Mouse (Mus musculus) kidney, adult 18-20 months (tissue): ENCODE data around the gene Ces1b.

Experiments
- DNase-seq: peaks from one replicate; pipeline ENCODE4 v3.0.0; 2021

Gene Ces1b

GRCm38 (mm10) chr8:93079887-93080286 lies at the start of gene Ces1b:
TSS of gene Ces1b (minus strand) at chr8:93080017.
- no peak for DNase-seq

GRCm38 (mm10) chr8:93126476-93126875 lies 46.7 kb upstream of the Ces1b start:
- DNase-seq, result peak; percentile 4

DNA sequence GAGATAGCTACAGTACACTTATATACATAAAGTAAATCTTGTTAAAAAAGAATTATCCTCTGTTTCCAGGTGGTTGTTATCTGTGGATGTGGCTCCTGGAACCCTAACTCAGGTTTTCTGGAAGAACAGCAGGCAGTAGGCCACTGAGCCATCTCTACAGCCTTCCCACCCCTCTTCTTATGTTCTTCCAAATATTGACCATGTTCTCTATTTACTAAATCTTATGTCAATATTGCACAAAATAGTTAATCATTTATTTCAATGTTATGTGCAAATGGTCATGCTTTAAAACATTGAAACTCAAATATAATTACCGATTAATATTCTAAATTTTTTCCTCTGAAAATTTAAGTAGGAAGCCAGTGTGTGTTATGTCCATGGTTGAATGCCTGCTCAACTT lies 42.2 kb upstream of the Ces1b start:
- DNase-seq, result no peak

- DNase-seq, result peak; percentile 28
Measured at GRCm38 (mm10) chr8:93095376-93095775, 15.6 kb upstream of the Ces1b start.

DNA sequence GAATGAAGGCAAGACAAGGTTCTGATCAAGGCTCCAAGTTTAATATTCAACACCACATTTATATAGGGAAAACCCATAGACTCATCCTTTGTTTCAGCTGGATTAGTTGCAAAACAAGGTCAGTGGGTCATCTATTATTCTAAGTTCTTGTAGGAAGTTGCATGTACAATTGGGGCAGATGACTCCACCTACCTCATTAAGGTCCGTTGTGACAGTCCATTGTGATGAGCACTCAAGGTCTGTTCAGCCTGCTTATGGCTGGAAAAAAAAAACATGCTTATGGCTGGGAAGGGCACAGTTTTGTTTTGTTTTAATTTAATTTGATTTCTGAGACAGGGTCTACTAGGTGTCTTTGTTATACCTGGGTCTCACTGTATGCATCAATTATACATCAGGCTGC lies 11.5 kb upstream of the Ces1b start:
- DNase-seq, result no peak

- DNase-seq, result no peak
Measured at GRCm38 (mm10) chr8:93088686-93089122, 8.9 kb upstream of the Ces1b start.

GRCm38 (mm10) chr8:93088193-93088592 lies 8.4 kb upstream of the Ces1b start:
- no peak for DNase-seq

- DNase-seq, result peak; percentile 3
Measured at GRCm38 (mm10) chr8:93075251-93075650, 4.6 kb downstream of the Ces1b start.

GRCm38 (mm10) chr8:93063416-93064117 lies 16.2 kb downstream of the Ces1b start:
- DNase-seq, result no peak

DNA sequence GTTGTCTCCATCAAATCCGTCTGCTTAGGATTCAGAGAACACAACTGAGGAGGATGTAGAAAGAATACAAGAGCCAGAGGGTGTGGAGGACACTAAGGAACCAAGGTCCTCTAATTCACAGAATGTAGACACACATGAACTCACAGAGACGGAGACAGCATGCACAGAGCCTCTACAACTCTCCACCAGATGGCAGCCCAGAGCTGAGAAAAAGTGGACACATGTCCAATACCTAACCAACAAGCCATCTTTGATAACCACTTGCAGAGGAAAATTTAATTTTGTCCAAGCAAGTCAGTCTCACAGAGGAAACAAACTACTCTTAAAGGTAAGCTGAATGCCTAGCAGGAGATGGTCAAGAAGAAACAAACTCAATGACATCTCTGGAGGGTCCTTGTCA lies 20.6 kb downstream of the Ces1b start:
- DNase-seq, result peak; percentile 64

DNA sequence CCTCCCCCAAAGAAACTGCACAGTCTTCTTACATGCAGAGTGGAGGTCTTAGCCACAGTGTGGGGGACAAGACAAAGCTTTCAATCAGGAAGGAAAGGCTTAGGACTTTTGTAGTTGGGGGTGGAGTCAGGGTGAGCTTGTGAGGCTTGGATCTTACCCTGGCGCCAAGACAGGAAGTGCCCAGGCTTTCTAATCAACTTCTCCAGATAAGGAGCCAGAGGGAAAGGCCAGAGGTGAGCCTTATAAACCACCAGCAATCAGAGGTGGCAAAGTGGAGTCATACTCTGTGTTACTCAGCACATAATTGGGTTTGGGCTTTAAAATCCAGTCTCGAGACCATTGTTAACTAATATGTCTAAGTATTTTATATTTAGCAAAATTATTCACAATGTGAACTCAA lies 24.6 kb downstream of the Ces1b start:
- DNase-seq, result no peak

- DNase-seq, result no peak
Measured at GRCm38 (mm10) chr8:93048510-93049416, 31.1 kb downstream of the Ces1b start.

GRCm38 (mm10) chr8:93048092-93048491 lies 31.7 kb downstream of the Ces1b start, which contains the start of gene Ces1a:
TSS of gene Ces1a (minus strand) at chr8:93048192.
- no peak for DNase-seq

DNA sequence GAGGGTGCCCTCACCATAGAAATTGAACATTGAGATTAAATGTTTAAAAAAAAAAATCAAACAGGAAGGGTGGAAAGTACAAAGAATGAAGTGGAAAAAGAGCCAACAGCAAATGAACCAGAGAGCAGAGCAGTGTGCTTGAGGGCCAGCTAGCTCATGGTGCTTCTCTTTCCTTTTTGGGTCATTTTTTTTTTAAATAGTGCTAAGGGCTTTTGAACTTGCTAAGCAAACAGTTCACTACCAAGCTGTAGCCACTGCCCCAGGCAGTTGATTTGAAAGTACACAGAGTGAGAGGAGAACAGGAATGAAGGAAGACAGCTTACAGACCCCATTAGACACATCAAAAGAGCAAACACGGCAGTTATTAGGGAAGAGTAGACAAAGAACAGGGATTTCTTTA lies 36.7 kb downstream of the Ces1b start:
- no peak for DNase-seq

DNA sequence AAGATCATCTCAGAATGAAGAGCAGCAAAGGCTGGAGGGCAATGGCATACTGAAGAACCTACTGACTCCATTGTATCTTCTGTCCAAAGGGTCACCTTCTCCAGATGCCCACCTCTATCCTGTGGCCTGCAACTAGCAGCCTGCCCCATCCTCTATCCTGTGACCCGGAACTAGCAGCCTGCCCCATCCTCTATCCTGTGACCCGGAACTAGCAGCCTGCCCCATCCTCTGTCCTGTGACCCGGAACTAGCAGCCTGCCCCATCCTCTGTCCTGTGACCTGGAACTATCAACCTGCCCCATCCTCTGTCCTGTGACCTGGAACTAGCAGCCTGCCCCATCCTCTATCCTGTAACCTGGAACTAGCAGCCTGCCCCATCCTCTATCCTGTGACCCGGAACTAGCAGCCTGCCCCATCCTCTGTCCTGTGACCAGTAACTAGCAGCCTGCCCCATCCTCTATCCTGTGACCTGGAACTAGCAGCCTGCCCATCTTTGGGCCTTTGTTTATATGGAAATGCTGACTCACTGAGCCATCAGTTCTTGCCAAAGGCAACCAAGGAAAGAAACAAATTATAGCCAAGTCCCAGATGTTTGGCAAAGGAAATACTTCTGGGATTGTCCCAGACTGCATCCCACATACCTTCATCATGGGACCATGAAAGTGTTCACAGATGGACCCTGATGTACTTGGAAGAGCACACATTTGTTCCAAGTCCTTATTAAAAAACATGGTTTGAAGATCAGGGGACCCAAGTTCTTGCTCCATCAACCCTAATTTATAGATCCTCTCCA lies 38.8 kb downstream of the Ces1b start:
- DNase-seq, result no peak

DNA sequence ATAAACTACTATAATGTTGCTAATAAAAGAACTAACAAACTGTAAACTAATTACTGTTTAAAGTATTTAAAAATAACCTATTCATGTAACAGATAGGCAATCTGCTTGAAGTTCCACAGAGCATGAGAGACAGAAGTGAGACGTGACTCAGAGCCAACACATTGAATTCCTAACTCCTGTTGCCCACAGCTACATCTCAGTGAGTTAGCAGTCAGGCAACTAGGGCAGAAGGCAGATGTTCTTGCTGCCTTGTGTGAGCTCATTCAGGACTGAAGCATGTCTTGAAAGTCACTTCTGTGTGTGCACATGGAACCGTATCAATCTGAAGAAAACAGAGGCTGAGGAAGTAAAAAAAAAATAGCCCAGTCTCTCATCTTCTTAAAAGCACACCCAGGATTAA lies 39.6 kb downstream of the Ces1b start:
- DNase-seq, result no peak

- DNase-seq, result no peak
Measured at GRCm38 (mm10) chr8:93038831-93039230, 41.0 kb downstream of the Ces1b start.

DNA sequence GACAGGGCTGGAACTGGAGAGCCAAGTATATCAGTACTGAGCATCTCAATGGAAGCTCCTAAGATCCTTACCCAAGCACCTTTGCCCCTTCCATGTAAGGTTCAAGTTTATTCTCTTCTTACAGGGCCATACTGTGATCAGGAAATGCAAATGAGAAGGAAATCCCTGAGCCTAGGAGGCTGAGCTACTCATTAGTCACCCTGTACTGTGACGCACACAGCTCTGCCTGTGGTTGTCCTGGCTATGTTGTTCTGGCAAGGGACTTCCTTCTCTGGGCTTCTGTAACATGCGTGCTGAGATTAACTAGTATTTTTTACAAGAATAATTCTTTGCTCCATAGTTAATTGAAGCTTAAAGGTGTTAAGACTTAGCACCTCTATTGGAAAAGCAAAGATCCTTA lies 49.2 kb downstream of the Ces1b start:
- no peak for DNase-seq

- no peak for DNase-seq
Measured at GRCm38 (mm10) chr8:93021738-93022137, 58.1 kb downstream of the Ces1b start.

DNA sequence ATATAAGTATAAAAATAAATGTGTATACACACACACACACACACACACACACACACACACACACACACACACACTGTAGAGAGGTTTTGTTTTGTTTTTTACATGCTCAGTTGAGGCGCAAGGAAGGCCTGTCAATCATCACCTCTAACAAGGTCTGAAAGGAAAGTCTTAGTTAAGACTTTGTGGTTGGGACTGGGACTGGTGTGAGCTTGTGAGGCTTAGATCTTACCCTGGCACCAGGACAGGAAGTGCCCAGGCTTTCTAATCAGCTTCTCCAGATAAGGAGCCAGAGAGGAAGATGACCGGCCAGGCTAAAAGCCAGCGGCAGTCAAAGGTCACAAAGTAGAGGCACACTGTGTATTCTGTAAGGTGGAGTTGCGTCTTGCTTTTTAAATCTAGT lies 65.5 kb downstream of the Ces1b start:
- no peak for DNase-seq

- DNase-seq, result no peak
Measured at GRCm38 (mm10) chr8:93012226-93012625, 67.6 kb downstream of the Ces1b start.

GRCm38 (mm10) chr8:93011439-93011838 lies 68.4 kb downstream of the Ces1b start:
- DNase-seq, result peak; percentile 83

DNA sequence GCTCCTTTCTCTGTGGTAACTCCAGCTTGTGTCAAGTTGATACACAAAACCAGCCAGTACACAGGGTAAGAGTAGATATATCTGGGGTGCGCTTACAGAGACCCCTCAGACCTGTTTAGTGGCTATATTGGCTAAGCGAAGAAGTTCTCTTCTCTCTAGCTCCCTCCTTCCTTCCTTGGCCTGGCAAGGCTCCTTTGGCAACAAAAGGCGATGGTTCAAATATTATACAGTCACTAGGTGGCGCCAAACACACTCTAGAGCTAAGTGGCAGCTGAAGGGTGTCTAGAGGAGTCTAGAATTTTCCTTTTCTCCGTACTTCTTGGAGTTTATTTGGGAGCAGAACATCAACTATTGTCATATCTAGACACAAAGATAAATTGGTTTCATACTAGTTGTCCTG lies 69.5 kb downstream of the Ces1b start:
- DNase-seq, result peak; percentile 21
